Mouse (Mus musculus) inflammation-experienced regulatory T-cells, adult 16 weeks (primary cell): ENCODE data around the gene Hist1h3e. TPM values are rescaled to one million over a fixed set of nuclear protein-coding genes. Genes with fewer than 3 reads are reported as not detected.

Experiments used
- polyA plus RNA-seq: library from polyadenylated mRNA; unstranded; fragments of 100-300 nt; shearing (Covaris generic); gene quantifications from one replicate; pipeline ENCODE4 v1.2.1, GENCODE M21; 2017

Hist1h3e gene
- polyA plus RNA-seq, 1 experiment from 2014 or later: 0.90 TPM

Other genes starting within 250 kb of the Hist1h3e start
- gene Zfp322a, start 193.2 kb downstream of the Hist1h3e start, polyA plus RNA-seq: 32.3 TPM
- gene Abt1, start 138.5 kb downstream of the Hist1h3e start, polyA plus RNA-seq: 12.4 TPM
- gene Btn1a1, start 96.5 kb downstream of the Hist1h3e start, polyA plus RNA-seq: not detected
- gene Btn2a2, start 73.5 kb downstream of the Hist1h3e start, polyA plus RNA-seq: not detected
- gene Hist1h4h, start 31.3 kb downstream of the Hist1h3e start, polyA plus RNA-seq: 4.6 TPM
- not detected for gene Hist1h2af, start 28.5 kb downstream of the Hist1h3e start, polyA plus RNA-seq
- not detected for gene Hist1h3g, start 26.9 kb downstream of the Hist1h3e start, polyA plus RNA-seq
- gene Hist1h2bh, start 19.0 kb downstream of the Hist1h3e start, polyA plus RNA-seq: 0.29 TPM
- 0.24 TPM for gene Hist1h3f, start 18.3 kb downstream of the Hist1h3e start, polyA plus RNA-seq
- not detected for gene Hist1h4f, start 10.7 kb downstream of the Hist1h3e start, polyA plus RNA-seq
- 0.40 TPM for gene Hist1h1d, start 9.1 kb downstream of the Hist1h3e start, polyA plus RNA-seq
- gene Hist1h2ae, start 8.9 kb upstream of the Hist1h3e start, polyA plus RNA-seq: 1.6 TPM
- 2.2 TPM for gene Hist1h2bg, start 9.0 kb upstream of the Hist1h3e start, polyA plus RNA-seq
- gene Hist1h2bf, start 11.8 kb upstream of the Hist1h3e start, polyA plus RNA-seq: 1.3 TPM
- not detected for gene Hist1h2ad, start 12.0 kb upstream of the Hist1h3e start, polyA plus RNA-seq
- not detected for gene Hist1h3d, start 13.4 kb upstream of the Hist1h3e start, polyA plus RNA-seq
- 32.4 TPM for gene Hist1h4d, start 19.2 kb upstream of the Hist1h3e start, polyA plus RNA-seq
- 5.6 TPM for gene Hist1h2be, start 58.8 kb upstream of the Hist1h3e start, polyA plus RNA-seq
- 16.6 TPM for gene Hist1h1e, start 60.2 kb upstream of the Hist1h3e start, polyA plus RNA-seq
- gene Hist1h2ac, start 121.6 kb upstream of the Hist1h3e start, polyA plus RNA-seq: 0.23 TPM
- 8.8 TPM for gene Hist1h2bc, start 121.8 kb upstream of the Hist1h3e start, polyA plus RNA-seq
- gene Hist1h1t, start 133.4 kb upstream of the Hist1h3e start, polyA plus RNA-seq: not detected
- gene Hist1h4c, start 136.1 kb upstream of the Hist1h3e start, polyA plus RNA-seq: 2.7 TPM
- gene Hfe, start 148.5 kb upstream of the Hist1h3e start, polyA plus RNA-seq: 2.8 TPM
- 17.4 TPM for gene Hist1h1c, start 176.4 kb upstream of the Hist1h3e start, polyA plus RNA-seq
- gene Hist1h3c, start 183.2 kb upstream of the Hist1h3e start, polyA plus RNA-seq: 0.50 TPM
- 2.5 TPM for gene Hist1h2bb, start 184.4 kb upstream of the Hist1h3e start, polyA plus RNA-seq
- 0.79 TPM for gene Hist1h2ab, start 188.8 kb upstream of the Hist1h3e start, polyA plus RNA-seq
- gene Hist1h3b, start 189.9 kb upstream of the Hist1h3e start, polyA plus RNA-seq: not detected
- gene Hist1h4b, start 194.6 kb upstream of the Hist1h3e start, polyA plus RNA-seq: 11.3 TPM
- not detected for gene Hist1h4a, start 198.9 kb upstream of the Hist1h3e start, polyA plus RNA-seq
- gene Hist1h3a, start 200.0 kb upstream of the Hist1h3e start, polyA plus RNA-seq: 1.9 TPM
- 0.95 TPM for gene Hist1h1a, start 201.3 kb upstream of the Hist1h3e start, polyA plus RNA-seq
- gene Trim38, start 207.5 kb upstream of the Hist1h3e start, polyA plus RNA-seq: not detected
- not detected for gene Slc17a2, start 244.6 kb upstream of the Hist1h3e start, polyA plus RNA-seq